Mouse (Mus musculus) C2C12 (cell line): Measurements from ENCODE around the gene Hmgn5.

ENCODE experiments used
- CEBPB ChIP-seq: IDR thresholded peaks from one replicate; pipeline ENCODE4 v1.6.1; 2011; ENCODE audit warnings: low read depth, mild to moderate bottlenecking, control low read depth, moderate library complexity
- CTCF ChIP-seq: IDR thresholded peaks from one replicate; pipeline ENCODE4 v1.5.1; 2011; ENCODE audit not compliant: control insufficient read depth, insufficient read depth, insufficient read length
- FOSL1 ChIP-seq: IDR thresholded peaks from one replicate; pipeline ENCODE4 v1.8.0; 2011; ENCODE audit warnings: mild to moderate bottlenecking, low read length; ENCODE audit not compliant: poor library complexity, insufficient read depth, severe bottlenecking
- MYOG ChIP-seq: IDR thresholded peaks from one replicate; pipeline ENCODE4 v1.6.1; 2011; ENCODE audit not compliant: control insufficient read depth, insufficient read length; ENCODE audit errors: extremely low read depth
- USF1 ChIP-seq: IDR thresholded peaks from one replicate; pipeline ENCODE4 v1.6.1; 2011; ENCODE audit warnings: low read depth, mild to moderate bottlenecking, control low read depth, moderate library complexity

DNA sequence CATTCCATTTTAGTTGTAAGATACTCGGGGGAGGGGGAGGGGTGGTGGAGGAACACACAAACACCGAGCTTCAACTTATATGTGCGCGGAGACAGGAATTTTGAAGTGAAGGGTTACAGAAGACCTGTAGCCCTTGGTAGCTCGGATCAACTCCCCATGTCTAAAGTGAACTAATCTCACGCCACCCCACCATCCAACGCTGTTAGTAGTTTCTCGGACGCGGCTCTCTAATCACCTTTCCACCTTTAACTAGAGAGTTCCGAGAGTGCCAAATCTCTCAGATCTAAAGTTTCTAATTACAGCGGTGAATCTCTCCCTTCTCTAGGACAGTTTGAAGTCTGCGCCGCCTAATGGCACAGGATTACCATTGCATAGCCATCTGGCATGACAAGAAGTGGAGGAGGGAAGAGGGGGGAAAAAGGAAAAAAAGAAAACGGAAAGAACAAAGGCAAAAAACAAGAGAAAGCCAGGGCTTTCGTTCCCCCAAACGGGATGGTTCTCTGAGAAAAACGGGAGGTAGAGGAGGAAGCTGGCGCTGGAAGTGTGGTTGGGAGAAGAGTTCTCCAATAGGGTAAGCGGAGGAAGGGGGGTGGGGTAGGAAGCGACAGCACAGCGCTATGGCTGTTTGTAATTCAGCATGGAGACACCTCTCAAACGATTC is 703 bp downstream of the Hmgn5 start:
- TF ChIP-seq CTCF = no peak
- TF ChIP-seq FOSL1 = no peak
- TF ChIP-seq CEBPB = no peak
- TF ChIP-seq MYOG = no peak
- no peak for TF ChIP-seq USF1
